Mouse (Mus musculus) myocyte (in vitro differentiated cells): Measurements from ENCODE around the gene Psmc2.

Source experiments
- CEBPB ChIP-seq: IDR thresholded peaks from 2 replicates; pipeline ENCODE4 v1.6.1; 2011; ENCODE audit warnings: mild to moderate bottlenecking, moderate library complexity; ENCODE audit not compliant: poor library complexity, insufficient read depth, severe bottlenecking
- E2F4 ChIP-seq: IDR thresholded peaks from one replicate; pipeline ENCODE4 v1.6.1; 2011; ENCODE audit warnings: mild to moderate bottlenecking, control low read depth, moderate library complexity; ENCODE audit not compliant: insufficient read depth
- POLR2A ChIP-seq: IDR thresholded peaks from one replicate; pipeline ENCODE4 v1.6.1; 2011; ENCODE audit warnings: low read depth, mild to moderate bottlenecking, control low read depth, moderate library complexity; ENCODE audit not compliant: insufficient read length
- SRF ChIP-seq: IDR thresholded peaks from one replicate; pipeline ENCODE4 v1.6.1; 2011; ENCODE audit warnings: low read depth; ENCODE audit not compliant: control insufficient read depth, insufficient read length
- USF1 ChIP-seq: IDR thresholded peaks from one replicate; pipeline ENCODE4 v1.6.1; 2011; ENCODE audit warnings: low read depth, mild to moderate bottlenecking, control low read depth, moderate library complexity

DNA sequence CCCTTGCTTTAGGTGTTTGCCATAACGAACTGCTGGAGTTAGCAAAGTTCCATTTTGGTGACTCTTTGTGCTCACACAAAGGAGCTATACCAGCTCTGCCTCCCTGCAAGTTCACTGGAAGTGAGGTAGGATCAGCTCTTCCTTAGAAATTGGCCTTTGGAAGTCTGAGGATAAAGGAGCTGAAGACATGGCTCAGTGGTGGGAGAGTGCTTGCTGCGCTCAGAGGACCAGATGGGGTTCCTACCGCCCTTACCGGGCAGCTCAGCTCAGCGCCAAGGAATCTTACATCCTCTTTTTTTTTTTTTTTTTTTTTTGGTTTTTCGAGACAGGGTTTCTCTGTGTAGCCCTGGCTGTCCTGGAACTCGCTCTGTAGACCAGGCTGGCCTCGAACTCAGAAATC lies 39.1 kb upstream of the Psmc2 start:
- TF ChIP-seq E2F4: no peak
- TF ChIP-seq POLR2A: no peak
- no peak for TF ChIP-seq SRF
- TF ChIP-seq USF1: no peak
- no peak for TF ChIP-seq CEBPB
